Mouse (Mus musculus) urinary bladder, postnatal 4 days (tissue): ENCODE results near the gene Paqr4.
A peak's percentile ranks its signal among the peaks of the same experiment; 100 is the strongest.

Source experiments
- DNase-seq, 2 experiments: peaks; one replicate each; pipeline ENCODE4 v3.0.0; 2021 to 2022; ENCODE audit warnings: low spot score in 2 of 2

Gene Paqr4

DNA sequence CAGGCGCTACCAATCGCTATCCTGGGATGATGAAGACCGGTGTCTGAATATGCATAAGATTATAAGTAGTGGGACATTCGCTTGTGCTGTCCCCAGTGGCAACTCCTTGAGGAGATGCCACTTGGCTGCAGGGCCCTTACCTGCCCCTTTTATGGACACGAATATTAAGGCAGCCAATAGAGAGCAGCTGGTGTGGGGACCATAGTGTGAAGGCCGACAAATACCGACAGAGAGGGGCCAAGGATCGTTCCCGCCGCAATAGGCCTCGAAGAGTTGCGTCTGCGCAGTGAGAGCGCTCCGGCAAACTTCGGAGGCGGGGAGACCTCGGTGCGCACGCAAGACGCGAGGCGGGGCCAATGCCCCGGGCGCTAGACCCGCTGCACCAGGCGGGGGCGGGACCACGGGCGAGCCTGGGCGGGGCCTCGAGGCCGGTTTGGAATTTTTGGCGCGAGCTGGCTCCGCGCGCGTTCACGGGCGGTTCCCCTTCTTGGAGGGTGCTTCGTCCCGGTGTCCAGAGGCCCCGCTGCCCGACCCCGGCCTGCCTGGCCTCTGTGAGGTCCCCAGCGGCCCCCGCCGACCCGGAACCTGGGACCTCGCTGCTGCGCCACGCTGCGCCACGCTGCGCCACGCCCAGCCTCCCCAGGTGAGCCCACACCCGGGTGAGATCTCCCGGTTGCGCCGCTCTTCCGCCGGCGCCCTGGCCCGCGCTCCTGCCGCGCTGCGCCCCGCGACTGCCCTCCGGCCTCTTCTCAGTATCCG, 14.5 kb downstream of the Paqr4 start, which contains the start of gene Pkmyt1:
Gene Pkmyt1, plus strand, starts transcription at position 338 of the 759 bp plus-strand sequence.
- peak; percentile 92 to 97 for DNase-seq

DNA sequence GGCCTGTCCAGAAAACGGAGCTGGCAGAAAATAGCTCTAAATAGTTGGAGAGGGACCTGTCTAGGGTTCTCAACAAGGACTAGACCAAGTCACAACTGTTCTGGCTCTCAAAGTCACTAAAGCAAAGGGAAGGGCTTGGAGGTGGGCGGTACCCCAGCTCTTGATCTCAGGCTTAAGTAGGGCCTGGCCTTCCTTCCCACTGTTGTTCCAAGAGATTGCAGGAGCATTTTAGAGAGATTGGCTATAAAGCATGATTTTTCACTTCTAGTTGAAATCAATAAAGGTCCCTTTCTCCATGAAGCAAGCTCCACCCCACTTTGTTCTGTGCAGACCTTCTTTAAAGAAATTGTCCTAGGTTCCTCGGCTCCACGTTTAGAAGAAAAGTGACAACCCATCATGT, 15.2 kb downstream of the Paqr4 start:
- no peak for DNase-seq

DNA sequence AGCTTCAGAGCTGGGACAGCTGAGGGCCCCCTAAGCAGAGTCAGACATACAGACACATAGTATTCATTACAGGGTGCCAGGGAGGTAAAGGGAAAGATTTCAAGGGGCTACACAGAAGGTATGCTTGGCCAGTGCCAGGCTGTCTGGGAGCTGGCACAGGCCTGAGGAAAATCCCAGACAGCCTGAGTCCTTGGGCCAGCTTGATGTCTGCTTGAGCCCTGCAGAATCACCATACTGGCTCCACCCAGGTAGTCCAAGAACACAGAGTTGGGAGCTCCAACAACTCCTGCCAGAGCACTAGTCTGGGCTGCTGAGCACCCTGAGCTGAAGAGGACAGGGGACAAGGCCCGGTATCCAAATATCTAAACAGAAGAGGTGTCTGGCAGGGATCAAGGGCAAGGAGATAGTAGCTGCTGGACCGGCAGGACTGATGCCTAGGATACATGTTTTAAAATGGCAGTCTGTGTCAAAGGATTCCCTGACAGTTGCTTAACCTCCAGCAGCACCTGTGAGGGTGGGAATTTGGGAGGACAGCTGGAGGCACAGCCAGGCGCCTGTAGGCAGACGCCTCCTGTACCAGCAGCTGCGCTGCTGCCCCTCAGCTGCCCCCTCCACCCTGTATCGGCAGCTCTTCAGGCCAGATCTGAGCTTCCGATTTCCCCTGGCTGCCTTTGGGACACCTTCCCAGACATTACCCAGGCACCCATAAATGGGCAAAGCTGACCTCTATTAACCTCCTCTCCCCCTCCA, 18.1 kb downstream of the Paqr4 start, which contains the start of gene 1520401A03Rik:
Gene 1520401A03Rik, minus strand, starts transcription at position 408 of the 750 bp plus-strand sequence.
- DNase-seq = no peak

DNA sequence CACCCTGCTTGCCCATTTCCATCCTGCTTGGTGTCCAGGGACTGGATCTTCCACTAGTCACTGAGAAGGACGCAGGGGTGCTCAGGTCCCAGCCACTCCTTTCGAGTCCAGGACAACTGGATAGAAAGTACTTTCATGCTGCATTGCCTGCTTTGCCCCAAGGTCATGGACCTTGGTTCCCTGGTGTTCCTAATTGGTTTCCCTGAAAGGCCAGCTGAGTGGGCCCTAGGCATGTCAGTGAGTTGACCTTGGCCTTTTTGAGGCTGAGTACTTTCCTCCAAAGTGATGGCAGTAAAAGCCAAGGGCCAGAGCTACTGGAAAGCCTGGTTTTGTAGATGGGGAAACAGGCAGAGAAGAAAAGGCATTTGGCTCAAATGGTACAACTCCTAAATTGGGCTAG, 18.8 kb downstream of the Paqr4 start:
- no peak for DNase-seq

DNA sequence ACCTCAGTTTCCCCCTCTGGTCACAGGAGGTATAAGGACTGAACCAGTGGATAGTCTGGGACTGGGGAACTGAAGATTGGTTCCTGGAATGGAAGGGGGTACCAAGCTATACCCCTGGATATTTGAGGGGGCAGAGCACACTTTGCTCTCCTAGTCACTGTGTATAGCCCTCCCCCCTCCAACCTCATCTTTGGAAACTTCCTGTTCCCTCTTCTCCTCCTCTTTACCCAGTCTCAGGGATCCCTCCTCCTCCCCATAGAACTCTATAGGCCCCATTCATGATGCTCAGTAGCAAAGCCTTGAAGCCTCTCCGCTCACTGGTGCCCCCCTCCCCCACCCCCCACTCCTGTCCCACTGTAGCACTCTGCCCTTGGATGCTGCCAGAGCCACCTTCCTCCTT, 21.2 kb downstream of the Paqr4 start:
- DNase-seq = no peak

DNA sequence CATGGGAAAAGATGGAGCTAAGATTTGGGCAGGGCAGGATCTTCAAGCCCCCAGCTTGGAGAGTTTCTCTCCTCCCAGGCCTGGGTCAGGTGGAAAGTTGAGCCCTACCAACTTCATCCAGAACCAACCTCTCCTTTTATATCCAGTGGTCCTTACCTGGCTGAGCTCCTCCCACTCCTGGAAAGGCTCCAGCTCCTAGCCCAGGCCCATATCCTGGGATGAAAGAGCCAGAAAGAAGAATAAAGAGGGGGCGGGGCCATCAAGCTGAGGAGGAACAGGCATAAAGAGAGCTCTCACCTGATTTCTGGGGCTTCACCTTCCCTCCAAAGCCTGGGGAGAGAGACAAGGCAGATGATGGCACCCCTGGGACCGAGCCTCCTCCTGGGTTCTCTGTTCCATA, 23.7 kb downstream of the Paqr4 start:
- no peak for DNase-seq

DNA sequence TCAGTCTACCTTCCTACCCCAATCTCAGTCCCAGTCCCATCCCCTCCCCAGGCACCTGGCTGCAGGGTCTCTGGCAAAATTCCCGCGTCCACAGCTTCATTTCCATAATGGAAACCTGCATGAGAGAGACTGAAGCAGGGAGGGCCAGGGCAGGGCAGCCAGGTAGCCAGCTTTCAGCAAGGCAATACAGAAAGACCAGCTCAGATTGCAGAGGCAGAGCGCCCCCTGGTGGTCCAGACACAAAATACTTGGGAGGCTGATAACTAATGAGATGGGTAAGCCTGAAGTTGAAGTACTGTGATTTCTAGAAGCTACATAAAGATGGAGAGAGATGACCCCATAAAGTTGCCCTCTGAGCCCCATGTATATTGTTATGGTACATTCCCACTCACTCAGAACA, 34.5 kb downstream of the Paqr4 start:
- peak; percentile 54 to 80 for DNase-seq

DNA sequence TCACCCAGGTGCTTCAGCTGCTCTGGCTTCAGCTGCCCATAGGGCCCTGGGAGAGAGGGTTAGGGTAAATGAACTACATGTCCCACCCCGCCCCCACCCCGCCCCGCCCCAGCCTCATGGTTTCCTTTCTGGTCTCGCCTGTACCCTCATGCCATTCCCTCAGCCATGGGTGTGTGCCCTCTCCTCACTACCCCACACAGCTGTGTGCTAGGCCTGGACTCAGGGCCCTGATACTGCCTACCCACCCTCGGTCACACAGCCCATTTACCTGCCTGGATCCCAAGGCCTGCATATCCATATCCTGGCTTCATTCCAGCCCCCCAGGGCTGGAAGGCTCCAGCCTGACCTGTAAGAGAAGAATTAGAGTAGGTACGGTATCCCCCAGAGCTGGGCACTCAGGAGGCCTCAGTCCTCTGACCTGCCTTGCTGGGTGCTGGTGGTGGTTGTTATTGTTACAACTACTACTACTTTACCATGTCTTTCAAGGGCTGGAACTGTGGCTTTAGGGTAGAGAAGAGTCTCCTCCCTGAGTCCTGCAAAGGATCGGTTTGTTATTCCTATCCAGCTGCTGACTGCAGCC, 35.1 kb downstream of the Paqr4 start:
- no peak for DNase-seq

DNA sequence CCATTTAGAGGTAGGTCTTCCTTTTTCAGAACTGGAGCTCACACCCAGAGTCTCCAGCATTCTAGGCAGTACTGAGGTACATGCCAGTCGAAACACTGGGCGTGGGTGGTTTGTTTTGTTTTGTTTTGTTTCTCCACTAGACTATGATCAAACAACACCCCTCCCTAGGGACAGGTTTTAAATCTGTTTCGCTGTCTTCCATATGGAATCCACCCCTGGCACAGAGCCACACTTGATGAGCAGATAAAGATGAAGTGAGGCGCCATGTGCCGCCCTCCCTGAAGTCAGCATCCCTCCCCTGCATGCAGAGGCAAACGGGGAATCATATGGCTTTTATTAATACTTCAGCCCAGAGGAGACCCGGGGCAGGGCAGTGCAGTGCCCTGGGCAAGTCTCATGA, 35.9 kb downstream of the Paqr4 start:
- no peak for DNase-seq

DNA sequence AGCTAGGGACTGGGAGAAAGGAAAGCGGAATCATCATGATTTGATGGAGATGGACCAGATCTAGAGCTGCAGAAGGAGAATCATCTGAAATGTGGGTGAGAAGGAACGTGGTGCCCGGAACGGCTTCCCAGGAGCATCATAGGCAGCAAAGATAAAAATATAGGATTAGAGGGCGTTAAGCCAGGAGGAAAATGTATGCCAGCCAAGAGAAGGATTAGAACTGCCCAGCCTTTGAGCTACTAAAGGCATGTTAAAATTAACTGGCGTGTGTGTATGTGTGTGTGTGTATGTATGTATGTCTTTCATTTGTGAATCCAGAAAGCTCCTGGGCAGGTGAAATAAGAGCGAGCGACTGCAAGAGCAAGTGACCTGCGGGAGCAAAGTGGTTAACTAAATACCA, 37.4 kb downstream of the Paqr4 start:
- no peak for DNase-seq

DNA sequence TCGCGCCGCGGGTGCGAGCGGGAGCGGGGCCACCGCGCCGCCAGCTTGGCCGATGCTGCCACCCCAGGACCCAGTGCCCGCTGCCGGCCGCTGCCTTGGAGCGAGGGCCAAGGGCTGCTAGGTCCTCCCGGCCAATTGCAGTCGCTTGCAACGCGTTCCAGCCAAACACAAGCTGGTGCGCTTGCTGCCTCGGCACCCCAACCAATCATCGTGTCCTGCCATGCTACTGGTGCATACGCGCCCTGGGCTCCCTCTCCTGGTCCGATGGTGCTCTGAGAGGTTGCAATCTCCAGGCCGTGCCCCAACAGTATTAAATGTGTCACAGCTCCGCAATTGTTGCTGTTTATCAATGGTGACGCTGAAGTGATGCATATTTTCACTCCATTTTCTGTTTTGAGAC, 40.6 kb downstream of the Paqr4 start:
- peak; percentile 79 to 89 for DNase-seq

DNA sequence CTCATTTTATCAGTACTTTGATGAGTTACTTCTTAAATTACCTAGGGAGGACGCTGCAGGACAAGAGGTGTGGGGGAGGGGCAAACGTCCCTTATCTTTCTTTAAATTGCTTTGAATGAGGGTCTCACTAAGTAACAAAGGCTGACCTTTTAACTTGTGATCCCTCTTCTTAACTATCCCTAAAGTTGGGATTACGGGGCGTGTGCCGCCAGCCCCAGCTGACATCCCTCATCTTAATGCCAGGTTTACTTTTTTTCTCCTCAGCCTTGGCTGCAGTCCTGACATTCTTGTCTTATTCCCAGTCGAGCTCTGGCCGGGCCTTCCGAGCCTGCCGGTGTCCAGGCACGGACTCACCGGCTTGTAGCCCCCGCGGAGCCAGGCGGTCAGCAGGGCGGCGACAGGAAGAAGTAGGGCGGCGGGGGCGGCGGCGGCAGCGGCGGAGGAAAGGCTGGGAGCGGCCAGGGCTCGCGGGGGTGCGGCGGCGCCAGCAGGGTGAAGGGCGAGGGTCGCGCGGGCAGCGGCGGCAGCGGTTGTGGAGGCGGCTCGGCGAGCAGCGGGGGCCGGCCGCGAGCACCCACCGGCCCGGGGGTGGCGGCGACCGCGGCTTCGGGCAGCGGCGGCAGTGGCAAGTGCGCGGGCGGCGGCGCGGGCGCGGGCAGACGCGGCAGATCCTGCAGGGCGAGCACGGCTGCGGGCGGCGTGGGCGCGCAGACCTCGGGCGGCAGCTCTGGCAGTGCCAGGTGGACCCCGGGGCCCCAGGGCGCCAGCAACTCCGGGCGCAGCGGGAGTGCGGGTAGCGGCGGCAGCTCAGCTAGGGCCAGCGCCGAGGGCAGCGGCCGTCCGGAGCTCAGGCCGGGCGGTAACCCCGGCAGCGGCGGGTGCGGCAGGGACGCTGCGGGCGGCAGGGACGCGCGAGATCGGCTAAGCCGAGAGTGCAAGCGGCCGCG, 41.3 kb downstream of the Paqr4 start:
- DNase-seq = no peak

DNA sequence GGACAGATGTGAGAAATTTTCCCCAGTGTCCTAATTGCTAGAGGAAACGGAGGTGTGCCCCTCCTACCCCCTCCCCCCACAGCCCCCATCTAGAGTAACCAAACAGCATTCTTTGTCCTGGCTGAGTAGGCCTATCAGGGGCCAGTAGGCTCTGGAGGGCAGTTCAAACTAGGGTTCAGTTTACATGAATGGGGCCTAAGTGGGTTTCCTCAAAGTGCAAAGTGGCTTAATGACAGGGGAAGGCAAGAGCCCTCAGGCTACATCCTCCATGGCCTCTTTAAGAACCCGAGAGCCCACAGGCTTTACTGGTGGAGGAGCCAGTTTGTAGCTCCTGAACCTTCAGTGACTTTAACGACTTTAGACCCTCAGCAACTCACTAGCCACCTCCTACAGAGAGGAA, 44.9 kb downstream of the Paqr4 start:
- no peak for DNase-seq

DNA sequence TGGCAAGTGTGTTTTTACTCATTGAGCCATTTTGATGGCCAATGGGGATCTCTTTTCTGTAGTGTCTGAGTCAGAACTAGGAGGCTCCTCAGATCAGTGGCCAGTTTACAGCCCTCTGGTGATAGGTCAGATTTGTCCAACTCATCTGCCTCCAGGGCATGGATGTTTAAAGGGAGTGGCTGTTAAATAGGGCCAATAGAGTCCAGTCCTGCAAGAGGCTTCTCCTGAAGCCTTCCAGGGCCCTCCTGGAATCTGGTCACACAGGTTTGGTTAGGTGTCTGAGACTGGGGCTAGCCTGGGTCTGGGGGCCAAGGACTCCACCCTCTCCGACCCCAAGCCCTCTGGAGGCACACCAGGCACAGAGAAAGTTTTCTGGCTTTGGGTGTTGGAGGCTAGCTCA, 46.2 kb downstream of the Paqr4 start:
- no peak for DNase-seq
